Mouse (Mus musculus): Measurements from ENCODE around the gene Slit3. TPM values are rescaled to one million over a fixed set of nuclear protein-coding genes. Genes with fewer than 3 reads are reported as not detected.
A peak's percentile ranks its signal among the peaks of the same experiment; 100 is the strongest.

The Slit3 gene
- polyA plus RNA-seq, 1 experiment from 2014 or later = 13.0 TPM

DNA sequence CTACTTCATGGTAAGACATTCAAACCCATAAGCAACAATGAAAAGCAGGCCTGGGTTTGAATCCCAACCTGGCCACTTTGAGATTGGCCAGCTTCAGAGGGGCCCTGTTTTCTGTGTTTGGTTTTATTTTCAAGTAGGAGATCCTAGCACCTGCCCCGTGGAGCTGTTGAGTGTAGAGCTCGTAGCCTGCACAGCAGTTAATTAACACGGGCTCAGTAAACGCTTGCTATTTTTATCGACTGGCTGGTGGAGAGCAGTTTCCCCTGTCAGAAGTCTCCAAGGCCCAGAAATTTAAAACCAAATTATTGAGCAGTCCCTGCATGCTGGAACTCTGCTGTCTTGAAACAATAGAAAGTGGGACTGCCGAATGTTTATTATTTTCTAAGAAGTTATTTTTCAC, 136.3 kb downstream of the Slit3 start:
- no peaks in the 10 kb centered on the region for H3K36me3 ChIP-seq
- H3K4me1 ChIP-seq (replicated peaks) = no peaks in the 10 kb centered on the region
- 56% methylated on average over 6 of the region's 6 CpGs for WGBS
- H3K9me3 ChIP-seq = no peaks in the 10 kb centered on the region
- ATAC-seq (ENCODE audit: low FRiP score, low read depth) = no peak
- no peak overlapping the region for H3K27ac ChIP-seq (replicated peaks)
- no peak overlapping the region for H3K9ac ChIP-seq
- H3K27me3 ChIP-seq = no peaks in the 10 kb centered on the region
- H3K4me3 ChIP-seq = no peak overlapping the region
- no peak overlapping the region for H3K4me2 ChIP-seq

- ATAC-seq (ENCODE audit: low FRiP score, low read depth) = no peak
- H3K9me3 ChIP-seq = no peaks in the 10 kb centered on the region
- 76% methylated on average over 10 of the region's 10 CpGs for WGBS
- H3K36me3 ChIP-seq = no peaks in the 10 kb centered on the region
- H3K4me3 ChIP-seq = no peak overlapping the region
- H3K9ac ChIP-seq = no peak overlapping the region
- no peak overlapping the region for H3K27ac ChIP-seq (replicated peaks)
- no peaks in the 10 kb centered on the region for H3K4me1 ChIP-seq (replicated peaks)
- no peak overlapping the region for H3K4me2 ChIP-seq
- H3K27me3 ChIP-seq = no peaks in the 10 kb centered on the region
Observed at GRCm38 (mm10) chr11:35261562-35262087, 140.6 kb downstream of the Slit3 start.

DNA sequence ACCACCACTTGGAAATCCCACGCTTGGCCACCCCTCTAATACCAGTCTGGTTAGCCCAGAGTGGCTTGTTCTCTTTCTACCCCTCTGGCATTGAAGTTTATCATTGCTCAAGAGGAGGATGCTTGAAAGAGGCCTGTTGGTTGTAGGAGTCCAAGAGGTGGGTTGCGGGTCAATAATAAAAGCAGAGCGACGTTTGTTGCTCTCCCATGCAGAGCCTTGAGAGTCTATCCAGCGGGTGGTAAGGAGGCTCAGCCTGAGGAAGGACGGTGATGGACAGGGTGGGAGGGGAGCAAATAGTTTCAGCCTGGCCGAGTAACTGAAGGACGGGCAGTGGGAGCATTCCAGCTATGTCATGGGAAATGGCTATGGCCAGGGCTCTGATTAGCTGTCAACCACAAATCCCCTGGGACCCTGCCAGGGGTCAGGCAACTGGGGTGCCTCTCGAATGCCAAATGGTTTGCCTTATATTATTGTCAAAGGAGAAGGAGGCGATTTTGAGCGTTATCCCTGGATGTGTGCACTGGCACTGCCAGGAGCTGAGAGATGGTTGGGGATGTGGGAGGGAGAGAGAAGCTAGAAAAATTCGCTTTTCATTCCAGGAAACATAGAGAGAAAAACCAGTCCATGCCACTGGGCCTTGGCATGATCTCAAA, 141.4 kb downstream of the Slit3 start:
- Histone ChIP-seq H3K4me3 (no peak overlapping the region), H3K4me2 (no peak overlapping the region), H3K4me1 (replicated peaks) (no peaks in the 10 kb centered on the region), H3K27ac (replicated peaks) (no peak overlapping the region), H3K36me3 (no peaks in the 10 kb centered on the region), H3K27me3 (no peaks in the 10 kb centered on the region), H3K9me3 (no peaks in the 10 kb centered on the region), H3K9ac (no peak overlapping the region)
- WGBS = 46% methylated on average over 12 of the region's 12 CpGs
- ATAC-seq (ENCODE audit: low FRiP score, low read depth) = 0 out of 2 replicates have a peak, but pooled peaks have one; percentile 23

- H3K4me2 ChIP-seq = no peak overlapping the region
- WGBS = 95% methylated on average over 3 of the region's 3 CpGs
- no peak overlapping the region for H3K27ac ChIP-seq (replicated peaks)
- no peaks in the 10 kb centered on the region for H3K27me3 ChIP-seq
- no peaks in the 10 kb centered on the region for H3K9me3 ChIP-seq
- H3K9ac ChIP-seq = no peak overlapping the region
- H3K36me3 ChIP-seq = no peaks in the 10 kb centered on the region
- no peak for ATAC-seq (ENCODE audit: low FRiP score, low read depth)
- H3K4me1 ChIP-seq (replicated peaks) = no peaks in the 10 kb centered on the region
- no peak overlapping the region for H3K4me3 ChIP-seq
Observed at GRCm38 (mm10) chr11:35264749-35265148, 143.7 kb downstream of the Slit3 start.

DNA sequence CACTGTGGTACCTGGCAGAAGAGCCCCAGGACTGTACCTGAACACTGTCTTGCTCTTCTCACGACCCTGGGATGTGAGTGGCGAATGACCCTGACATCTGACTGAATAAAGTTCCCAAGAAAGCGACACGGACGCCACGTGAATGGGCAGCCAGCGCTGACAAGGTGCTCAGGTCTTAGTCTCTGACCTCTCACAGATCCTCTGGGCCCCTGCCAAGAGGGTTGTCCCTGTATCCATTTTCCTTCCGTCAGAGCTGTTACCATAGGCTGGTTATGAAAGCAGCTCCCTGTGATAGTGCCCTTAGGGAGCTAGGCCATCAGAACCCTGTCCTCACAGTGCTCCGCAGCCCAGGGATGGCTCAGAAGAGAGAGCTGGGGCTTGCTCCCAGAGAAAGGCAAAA, 149.4 kb downstream of the Slit3 start:
- Histone ChIP-seq H3K4me1 (replicated peaks) (peaks cover 6% of the 10 kb centered on the region; the same call in 1 of the 2 replicates), H3K27ac (replicated peaks) (no peak overlapping the region), H3K9ac (no peak overlapping the region), H3K27me3 (no peaks in the 10 kb centered on the region), H3K9me3 (no peaks in the 10 kb centered on the region), H3K4me2 (no peak overlapping the region), H3K36me3 (no peaks in the 10 kb centered on the region), H3K4me3 (no peak overlapping the region)
- 79% methylated on average over 9 of the region's 9 CpGs for WGBS
- no peak; the same call in 1 of the 2 replicates for ATAC-seq (ENCODE audit: low FRiP score, low read depth)

DNA sequence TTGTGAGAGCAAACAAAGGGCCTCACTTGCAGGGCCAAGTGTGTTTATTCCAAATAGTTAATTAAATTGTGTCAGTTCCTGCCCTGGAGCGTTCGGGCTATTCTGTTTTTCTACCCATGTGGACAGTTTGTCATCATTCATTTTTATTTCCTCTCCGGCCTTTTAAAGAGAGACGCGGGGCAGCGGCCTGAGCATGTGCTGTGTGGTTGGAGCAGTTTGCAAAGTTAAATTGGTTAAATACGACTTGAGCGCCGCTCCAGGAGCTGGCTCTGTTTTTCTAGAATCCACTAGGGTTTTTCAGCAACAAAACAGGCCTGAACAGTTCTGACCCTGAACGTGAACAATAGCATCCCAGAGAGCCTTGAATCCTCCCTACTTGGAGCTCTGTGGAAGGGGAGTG, 152.4 kb downstream of the Slit3 start:
- ATAC-seq (ENCODE audit: low FRiP score, low read depth) = no peak
- Histone ChIP-seq H3K4me2 (no peak overlapping the region), H3K36me3 (no peaks in the 10 kb centered on the region), H3K4me3 (no peak overlapping the region), H3K9me3 (no peaks in the 10 kb centered on the region), H3K27ac (replicated peaks) (no peak overlapping the region), H3K4me1 (replicated peaks) (peaks cover 11% of the 10 kb centered on the region; the same call in 1 of the 2 replicates), H3K27me3 (no peaks in the 10 kb centered on the region; the same call in none of the 2 replicates), H3K9ac (no peak overlapping the region)
- 28% methylated on average over 10 of the region's 10 CpGs for WGBS

DNA sequence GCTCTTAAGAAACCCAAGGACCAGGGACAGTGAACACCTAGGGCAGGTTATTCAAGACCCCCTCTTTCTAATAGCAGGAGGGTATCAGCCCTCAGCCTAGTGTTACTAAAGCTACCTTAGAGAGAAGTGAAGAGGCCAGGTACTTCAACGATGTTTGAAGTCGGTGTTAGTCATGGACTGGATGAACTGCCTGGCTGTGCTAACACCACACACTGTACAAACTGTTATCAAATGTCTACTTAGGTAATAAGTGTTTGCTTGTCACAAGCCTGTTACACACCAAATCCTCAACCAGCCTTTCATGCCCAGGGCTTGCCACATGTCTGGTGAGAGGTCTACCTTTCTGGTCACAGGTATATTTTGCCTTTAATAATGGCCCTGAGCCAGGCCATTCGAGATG, 153.0 kb downstream of the Slit3 start:
- Histone ChIP-seq H3K4me2 (no peak overlapping the region), H3K9ac (no peak overlapping the region), H3K27me3 (no peaks in the 10 kb centered on the region; the same call in none of the 2 replicates), H3K4me1 (replicated peaks) (peaks cover 13% of the 10 kb centered on the region; the same call in 1 of the 2 replicates), H3K9me3 (no peaks in the 10 kb centered on the region), H3K4me3 (no peak overlapping the region), H3K27ac (replicated peaks) (no peak overlapping the region), H3K36me3 (no peaks in the 10 kb centered on the region)
- 95% methylated on average over 3 of the region's 3 CpGs for WGBS
- ATAC-seq (ENCODE audit: low FRiP score, low read depth) = no peak

GRCm38 (mm10) chr11:35275300-35275699, 154.3 kb downstream of the Slit3 start:
- WGBS = 89% methylated on average over 7 of the region's 7 CpGs
- no peak overlapping the region for H3K9ac ChIP-seq

DNA sequence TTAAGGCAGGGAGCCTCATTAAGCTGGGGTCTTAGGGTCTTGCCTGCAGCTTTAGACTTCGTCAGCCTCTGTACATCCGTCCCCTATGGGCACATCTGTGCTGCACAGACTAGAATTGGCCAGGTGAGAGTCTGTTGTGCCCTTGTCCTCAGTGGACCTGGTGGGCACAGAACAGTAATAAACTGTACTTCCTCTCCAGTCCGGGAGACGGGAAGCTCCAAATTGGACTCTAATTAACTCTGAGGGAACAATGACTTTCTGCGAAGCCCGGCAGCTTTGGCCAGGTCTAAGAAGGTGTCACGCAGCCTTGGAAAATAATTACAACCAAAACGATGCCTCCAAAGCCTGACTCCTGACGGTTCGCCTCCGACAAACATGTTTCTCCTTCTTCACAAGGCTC, 155.0 kb downstream of the Slit3 start:
- Histone ChIP-seq H3K27me3 (peaks cover 3% of the 10 kb centered on the region), H3K4me2 (no peak overlapping the region), H3K36me3 (no peaks in the 10 kb centered on the region), H3K27ac (replicated peaks) (no peak overlapping the region), H3K4me1 (replicated peaks) (peaks cover 13% of the 10 kb centered on the region; the same call in 1 of the 2 replicates), H3K9ac (no peak overlapping the region), H3K9me3 (no peaks in the 10 kb centered on the region), H3K4me3 (no peak overlapping the region)
- no peak for ATAC-seq (ENCODE audit: low FRiP score, low read depth)
- 74% methylated on average over 11 of the region's 11 CpGs for WGBS

More at GRCm38 (mm10) chr11:35275300-35275699, 154.3 kb downstream of the Slit3 start:
- Histone ChIP-seq H3K36me3 (no peaks in the 10 kb centered on the region), H3K27ac (replicated peaks) (no peak overlapping the region), H3K4me2 (no peak overlapping the region), H3K27me3 (no peaks in the 10 kb centered on the region; the same call in none of the 2 replicates), H3K4me1 (replicated peaks) (peaks cover 13% of the 10 kb centered on the region; the same call in 1 of the 2 replicates), H3K4me3 (no peak overlapping the region), H3K9me3 (no peaks in the 10 kb centered on the region)
- no peak for ATAC-seq (ENCODE audit: low FRiP score, low read depth)

GRCm38 (mm10) chr11:35278128-35278769, 157.2 kb downstream of the Slit3 start:
- Histone ChIP-seq H3K36me3 (no peaks in the 10 kb centered on the region), H3K27ac (replicated peaks) (no peak overlapping the region), H3K9me3 (no peaks in the 10 kb centered on the region), H3K4me3 (no peak overlapping the region), H3K4me1 (replicated peaks) (peaks cover 21% of the 10 kb centered on the region), H3K4me2 (no peak overlapping the region), H3K27me3 (peaks cover 3% of the 10 kb centered on the region), H3K9ac (no peak overlapping the region)
- ATAC-seq (ENCODE audit: low FRiP score, low read depth) = no peak
- WGBS = 67% methylated on average over 16 of the region's 16 CpGs

DNA sequence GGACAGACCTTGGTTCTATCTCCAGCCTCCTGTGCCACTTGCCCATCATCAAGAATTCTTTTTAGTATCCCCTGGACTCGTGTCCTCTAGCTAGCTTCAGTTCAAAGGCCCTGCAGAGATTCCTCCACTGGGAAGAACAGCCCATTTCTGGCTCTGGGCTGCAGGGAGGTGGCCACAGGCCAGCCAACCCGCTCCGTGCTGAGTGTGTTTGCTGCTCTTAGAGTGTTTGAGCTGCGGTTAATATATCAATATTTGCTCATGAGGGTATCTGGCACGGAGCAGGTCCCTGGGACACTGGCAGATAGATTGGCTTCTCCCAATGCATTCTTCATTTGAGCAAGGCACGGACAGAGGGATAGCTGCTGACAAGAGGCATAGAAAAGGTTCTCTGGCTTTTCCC, 159.8 kb downstream of the Slit3 start:
- H3K27ac ChIP-seq (replicated peaks) = no peak overlapping the region
- no peak overlapping the region for H3K9ac ChIP-seq
- peaks cover 3% of the 10 kb centered on the region for H3K27me3 ChIP-seq
- H3K4me3 ChIP-seq = no peak overlapping the region
- no peak for ATAC-seq (ENCODE audit: low FRiP score, low read depth)
- no peaks in the 10 kb centered on the region for H3K36me3 ChIP-seq
- peaks cover 29% of the 10 kb centered on the region for H3K4me1 ChIP-seq (replicated peaks)
- WGBS = 69% methylated on average over 6 of the region's 6 CpGs
- no peak overlapping the region for H3K4me2 ChIP-seq
- no peaks in the 10 kb centered on the region for H3K9me3 ChIP-seq

- Histone ChIP-seq H3K4me2 (no peak overlapping the region), H3K4me1 (replicated peaks) (peaks cover 35% of the 10 kb centered on the region), H3K9ac (no peak overlapping the region), H3K36me3 (no peaks in the 10 kb centered on the region), H3K27ac (replicated peaks) (no peak overlapping the region), H3K4me3 (no peak overlapping the region), H3K27me3 (0 out of 2 replicates have a peak, but pooled peaks cover 3% of the 10 kb centered on the region), H3K9me3 (no peaks in the 10 kb centered on the region)
- ATAC-seq (ENCODE audit: low FRiP score, low read depth) = no peak
- 76% methylated on average over 5 of the region's 5 CpGs for WGBS
Observed at GRCm38 (mm10) chr11:35282001-35282632, 161.1 kb downstream of the Slit3 start.
